Mouse (Mus musculus): Measurements from ENCODE around the gene Vti1a. TPM values are rescaled to one million over a fixed set of nuclear protein-coding genes. Genes with fewer than 3 reads are reported as not detected.

Vti1a gene
- polyA plus RNA-seq, 1 experiment from 2014 or later, result 33.7 TPM

DNA sequence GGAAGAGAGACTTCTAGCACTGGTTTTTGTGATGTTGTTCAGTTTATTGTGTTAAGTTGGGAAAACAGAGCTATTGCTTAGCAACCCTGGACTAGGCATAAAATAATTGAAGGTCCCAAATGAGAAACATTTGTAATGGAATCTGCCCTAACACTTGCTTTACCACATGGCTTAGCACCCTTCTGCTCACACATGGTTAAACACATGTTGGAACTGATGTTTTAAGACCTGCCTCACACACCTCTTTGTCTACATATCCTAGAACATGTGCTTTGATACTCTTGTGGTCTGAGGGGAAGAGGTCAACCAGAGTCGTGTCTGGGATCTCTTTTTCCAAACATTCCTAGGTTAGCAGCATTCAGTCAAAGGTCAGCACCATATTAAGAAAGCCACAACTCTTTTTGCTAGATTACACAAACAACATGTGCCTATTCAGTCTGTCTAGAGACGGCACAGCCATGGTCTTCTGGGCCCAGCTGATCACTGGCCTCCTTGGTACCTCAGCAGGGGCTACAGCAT is 210.7 kb downstream of the Vti1a start:
- no peaks in the 10 kb centered on the region for H3K9me3 ChIP-seq (replicated peaks)

GRCm38 (mm10) chr19:55530041-55530440 is 213.9 kb downstream of the Vti1a start:
- H3K4me2 ChIP-seq, result no peak overlapping the region
- no peaks in the 10 kb centered on the region for H3K4me1 ChIP-seq
- 87% methylated on average over 3 of the region's 3 CpGs for WGBS
- no peak overlapping the region for H3K27ac ChIP-seq (replicated peaks)
- no peak overlapping the region for H3K4me3 ChIP-seq (replicated peaks)
- H3K9me3 ChIP-seq (replicated peaks), result no peaks in the 10 kb centered on the region
- H3K9ac ChIP-seq (replicated peaks), result no peak overlapping the region
- H3K36me3 ChIP-seq, result no peaks in the 10 kb centered on the region
- H3K27me3 ChIP-seq (replicated peaks), result 0 out of 2 replicates have a peak, but pooled peaks cover 2% of the 10 kb centered on the region
- ATAC-seq (ENCODE audit: low FRiP score), result no peak

More for the DNA sequence above, 210.7 kb downstream of the Vti1a start:
- H3K9ac ChIP-seq (replicated peaks), result no peak overlapping the region
- no peak overlapping the region for H3K4me2 ChIP-seq
- no peaks in the 10 kb centered on the region for H3K4me1 ChIP-seq
- H3K27me3 ChIP-seq (replicated peaks), result no peaks in the 10 kb centered on the region
- ATAC-seq (ENCODE audit: low FRiP score), result no peak
- 57% methylated on average over 2 of the region's 2 CpGs for WGBS
- no peaks in the 10 kb centered on the region for H3K36me3 ChIP-seq
- H3K27ac ChIP-seq (replicated peaks), result no peak overlapping the region
- H3K4me3 ChIP-seq (replicated peaks), result no peak overlapping the region

DNA sequence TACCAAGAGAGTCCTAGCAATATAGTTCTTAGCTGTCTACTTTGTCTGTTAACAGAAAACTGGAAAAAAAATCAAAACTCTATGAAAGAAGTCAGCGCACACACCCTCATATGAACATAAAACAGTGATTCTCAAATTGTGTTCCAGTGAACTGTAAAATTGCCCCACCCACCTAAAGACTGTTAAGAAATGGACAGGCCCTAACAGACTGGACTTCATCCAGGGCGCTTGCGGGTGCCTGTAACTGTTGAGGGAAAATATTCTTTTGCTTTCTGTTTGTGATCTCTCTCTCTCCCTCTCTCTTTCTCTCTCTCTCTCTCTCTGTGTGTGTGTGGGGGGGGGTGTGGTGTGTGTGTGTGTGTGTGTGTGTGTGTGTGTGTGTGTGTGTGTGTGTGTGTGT is 216.6 kb downstream of the Vti1a start:
- Histone ChIP-seq H3K4me2 (no peak overlapping the region), H3K4me3 (replicated peaks) (no peak overlapping the region), H3K9me3 (replicated peaks) (no peaks in the 10 kb centered on the region), H3K9ac (replicated peaks) (no peak overlapping the region), H3K27me3 (replicated peaks) (peaks cover 2% of the 10 kb centered on the region; the same call in 1 of the 2 replicates), H3K27ac (replicated peaks) (no peak overlapping the region), H3K36me3 (no peaks in the 10 kb centered on the region), H3K4me1 (no peaks in the 10 kb centered on the region)
- WGBS, result 90% methylated on average over 3 of the region's 3 CpGs
- ATAC-seq (ENCODE audit: low FRiP score), result no peak

DNA sequence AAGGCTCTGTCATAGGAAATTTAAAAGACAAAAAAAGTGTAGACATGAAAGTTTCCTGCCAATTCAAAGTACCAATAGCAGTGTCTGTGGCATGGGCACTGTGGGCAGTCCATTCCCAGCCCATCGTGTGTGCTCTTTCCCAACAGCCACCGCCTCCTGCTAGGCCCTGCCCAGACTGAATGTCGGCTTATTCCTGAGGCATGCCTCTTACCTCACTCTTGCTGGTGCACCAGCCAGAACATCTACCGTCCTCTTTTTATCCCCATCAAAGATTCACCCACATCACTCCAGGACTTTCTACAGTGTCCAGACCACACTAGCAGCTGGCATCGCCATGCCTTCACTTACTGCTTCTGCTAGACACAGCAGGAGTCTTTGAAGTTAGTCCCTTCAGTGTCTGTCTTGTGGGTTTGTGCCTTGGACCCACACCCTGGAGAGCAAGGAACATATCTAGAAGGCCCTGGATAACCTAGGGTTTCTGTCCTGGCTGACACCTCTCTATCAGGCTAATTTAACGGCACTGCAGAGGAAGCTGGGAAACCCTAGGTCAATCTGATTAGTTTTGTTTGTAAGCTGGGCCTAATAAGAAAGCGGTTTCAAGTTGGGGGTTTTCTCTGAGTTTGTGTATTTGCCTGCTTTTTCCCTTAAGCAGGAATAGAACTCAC is 220.3 kb downstream of the Vti1a start:
- Histone ChIP-seq H3K9ac (replicated peaks) (no peak overlapping the region), H3K36me3 (no peaks in the 10 kb centered on the region), H3K27ac (replicated peaks) (no peak overlapping the region), H3K4me3 (replicated peaks) (no peak overlapping the region), H3K4me1 (no peaks in the 10 kb centered on the region), H3K9me3 (replicated peaks) (no peaks in the 10 kb centered on the region), H3K27me3 (replicated peaks) (peaks cover 2% of the 10 kb centered on the region; the same call in 1 of the 2 replicates), H3K4me2 (no peak overlapping the region)
- ATAC-seq (ENCODE audit: low FRiP score), result no peak
- 85% methylated on average over 7 of the region's 7 CpGs for WGBS

- no peaks in the 10 kb centered on the region for H3K9me3 ChIP-seq (replicated peaks)
- 35% methylated on average over 6 of the region's 6 CpGs for WGBS
Measured at GRCm38 (mm10) chr19:55537691-55538090, 221.6 kb downstream of the Vti1a start.

DNA sequence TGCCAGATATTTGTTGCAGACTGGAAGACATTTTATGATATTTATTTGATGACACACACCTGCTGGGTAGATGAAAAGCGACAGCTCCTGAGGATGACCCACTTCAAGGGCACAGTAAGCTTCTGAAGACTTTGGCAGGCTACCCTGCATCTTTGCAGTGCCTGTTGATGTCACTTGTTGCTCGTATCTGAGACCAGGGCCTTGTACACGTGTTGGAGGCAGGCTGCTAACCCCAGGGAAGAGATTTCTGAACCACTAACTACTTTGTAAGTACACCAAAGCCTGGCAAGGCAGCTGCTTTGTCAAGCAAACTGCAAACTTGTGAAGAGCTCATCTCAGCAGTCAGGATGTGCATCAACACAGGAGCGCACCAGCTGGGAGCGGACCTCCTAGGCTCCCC is 225.5 kb downstream of the Vti1a start:
- Histone ChIP-seq H3K27me3 (replicated peaks) (peaks cover 5% of the 10 kb centered on the region; the same call in 1 of the 2 replicates), H3K27ac (replicated peaks) (no peak overlapping the region), H3K4me1 (0 out of 2 replicates have a peak, but pooled peaks cover 6% of the 10 kb centered on the region), H3K9ac (replicated peaks) (no peak overlapping the region), H3K9me3 (replicated peaks) (no peaks in the 10 kb centered on the region), H3K4me3 (replicated peaks) (no peak overlapping the region), H3K36me3 (no peaks in the 10 kb centered on the region), H3K4me2 (no peak overlapping the region)
- 85% methylated on average over 5 of the region's 5 CpGs for WGBS
- no peak for ATAC-seq (ENCODE audit: low FRiP score)

More at GRCm38 (mm10) chr19:55537691-55538090, 221.6 kb downstream of the Vti1a start:
- no peak overlapping the region for H3K4me2 ChIP-seq
- H3K4me3 ChIP-seq (replicated peaks), result no peak overlapping the region
- H3K36me3 ChIP-seq, result no peaks in the 10 kb centered on the region
- H3K27ac ChIP-seq (replicated peaks), result no peak overlapping the region
- ATAC-seq (ENCODE audit: low FRiP score), result no peak
- no peaks in the 10 kb centered on the region for H3K4me1 ChIP-seq
- H3K9ac ChIP-seq (replicated peaks), result no peak overlapping the region
- peaks cover 7% of the 10 kb centered on the region for H3K27me3 ChIP-seq (replicated peaks)

DNA sequence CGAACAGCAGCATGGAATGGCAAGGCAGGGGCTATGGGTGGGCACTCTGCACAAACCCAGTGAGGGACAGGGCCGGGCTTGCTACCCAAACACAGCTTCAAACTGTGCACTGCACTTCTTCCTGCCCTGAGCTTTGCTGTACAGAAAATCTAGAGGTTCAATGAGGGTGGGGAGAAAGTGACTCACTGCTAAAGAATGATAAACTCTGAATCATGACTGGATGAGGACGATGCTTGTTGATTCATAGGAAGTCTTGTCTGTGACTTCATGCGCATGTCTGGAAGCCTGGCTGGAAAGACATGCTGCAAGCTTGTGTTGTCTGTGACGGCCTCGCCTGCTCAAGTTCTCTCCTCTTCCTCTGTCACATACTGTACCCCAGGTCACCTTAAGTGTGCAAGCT is 226.4 kb downstream of the Vti1a start:
- peaks cover 5% of the 10 kb centered on the region; the same call in 1 of the 2 replicates for H3K27me3 ChIP-seq (replicated peaks)
- H3K4me2 ChIP-seq, result no peak overlapping the region
- no peaks in the 10 kb centered on the region for H3K9me3 ChIP-seq (replicated peaks)
- H3K36me3 ChIP-seq, result no peaks in the 10 kb centered on the region
- H3K4me1 ChIP-seq, result 0 out of 2 replicates have a peak, but pooled peaks cover 6% of the 10 kb centered on the region
- no peak overlapping the region for H3K4me3 ChIP-seq (replicated peaks)
- H3K9ac ChIP-seq (replicated peaks), result no peak overlapping the region
- ATAC-seq (ENCODE audit: low FRiP score), result no peak
- WGBS, result 85% methylated on average over 6 of the region's 6 CpGs
- no peak overlapping the region for H3K27ac ChIP-seq (replicated peaks)

GRCm38 (mm10) chr19:55543188-55543587 is 227.1 kb downstream of the Vti1a start:
- no peak overlapping the region for H3K4me3 ChIP-seq (replicated peaks)
- H3K4me2 ChIP-seq, result no peak overlapping the region
- no peak overlapping the region for H3K9ac ChIP-seq (replicated peaks)
- WGBS, result 38% methylated on average over 9 of the region's 9 CpGs
- peaks cover 5% of the 10 kb centered on the region; the same call in 1 of the 2 replicates for H3K27me3 ChIP-seq (replicated peaks)
- 0 out of 2 replicates have a peak, but pooled peaks cover 6% of the 10 kb centered on the region for H3K4me1 ChIP-seq
- no peak for ATAC-seq (ENCODE audit: low FRiP score)
- no peak overlapping the region for H3K27ac ChIP-seq (replicated peaks)
- H3K9me3 ChIP-seq (replicated peaks), result no peaks in the 10 kb centered on the region
- no peaks in the 10 kb centered on the region for H3K36me3 ChIP-seq

GRCm38 (mm10) chr19:55544498-55544897 is 228.4 kb downstream of the Vti1a start:
- H3K9me3 ChIP-seq (replicated peaks), result no peaks in the 10 kb centered on the region
- 87% methylated on average over 5 of the region's 5 CpGs for WGBS

GRCm38 (mm10) chr19:55545529-55545928 is 229.4 kb downstream of the Vti1a start:
- H3K4me2 ChIP-seq, result no peak overlapping the region
- peaks cover 8% of the 10 kb centered on the region for H3K27me3 ChIP-seq (replicated peaks)
- peak; percentile 41; the same call in 1 of the 2 replicates for ATAC-seq (ENCODE audit: low FRiP score)
- no peak overlapping the region for H3K27ac ChIP-seq (replicated peaks)
- 28% methylated on average over 9 of the region's 9 CpGs for WGBS
- H3K36me3 ChIP-seq, result no peaks in the 10 kb centered on the region
- H3K4me1 ChIP-seq, result 0 out of 2 replicates have a peak, but pooled peaks cover 6% of the 10 kb centered on the region
- no peaks in the 10 kb centered on the region for H3K9me3 ChIP-seq (replicated peaks)
- H3K9ac ChIP-seq (replicated peaks), result no peak overlapping the region
- H3K4me3 ChIP-seq (replicated peaks), result no peak overlapping the region

More at GRCm38 (mm10) chr19:55544498-55544897, 228.4 kb downstream of the Vti1a start:
- H3K4me1 ChIP-seq, result 0 out of 2 replicates have a peak, but pooled peaks cover 6% of the 10 kb centered on the region
- no peak overlapping the region for H3K27ac ChIP-seq (replicated peaks)
- peaks cover 8% of the 10 kb centered on the region for H3K27me3 ChIP-seq (replicated peaks)
- H3K4me2 ChIP-seq, result no peak overlapping the region
- ATAC-seq (ENCODE audit: low FRiP score), result no peak
- no peak overlapping the region for H3K9ac ChIP-seq (replicated peaks)
- H3K4me3 ChIP-seq (replicated peaks), result no peak overlapping the region
- H3K36me3 ChIP-seq, result no peaks in the 10 kb centered on the region

GRCm38 (mm10) chr19:55546009-55546528 is 230.0 kb downstream of the Vti1a start:
- Histone ChIP-seq H3K4me1 (0 out of 2 replicates have a peak, but pooled peaks cover 6% of the 10 kb centered on the region), H3K4me2 (no peak overlapping the region), H3K27ac (replicated peaks) (no peak overlapping the region), H3K36me3 (no peaks in the 10 kb centered on the region), H3K9ac (replicated peaks) (no peak overlapping the region), H3K9me3 (replicated peaks) (no peaks in the 10 kb centered on the region), H3K4me3 (replicated peaks) (no peak overlapping the region), H3K27me3 (replicated peaks) (peaks cover 11% of the 10 kb centered on the region)
- WGBS, result 80% methylated on average over 13 of the region's 13 CpGs
- no peak for ATAC-seq (ENCODE audit: low FRiP score)

GRCm38 (mm10) chr19:55548206-55548605 is 232.1 kb downstream of the Vti1a start:
- Histone ChIP-seq H3K4me2 (no peak overlapping the region), H3K4me1 (0 out of 2 replicates have a peak, but pooled peaks cover 2% of the 10 kb centered on the region), H3K9me3 (replicated peaks) (no peaks in the 10 kb centered on the region), H3K27ac (replicated peaks) (no peak overlapping the region), H3K4me3 (replicated peaks) (no peak overlapping the region), H3K9ac (replicated peaks) (no peak overlapping the region), H3K36me3 (no peaks in the 10 kb centered on the region), H3K27me3 (replicated peaks) (peaks cover 20% of the 10 kb centered on the region)
- ATAC-seq (ENCODE audit: low FRiP score), result no peak
- WGBS, result 91% methylated on average over 10 of the region's 10 CpGs

Data from neural tube, embryonic 15.5 days (tissue).